Mouse (Mus musculus) WW6 (cell line): ENCODE data around the gene Kcnma1.

ENCODE experiments used
- DNase-seq: peaks from one replicate; pipeline ENCODE4 v3.0.0-alpha.2; 2013; ENCODE audit warnings: low read depth, low spot score

The Kcnma1 gene

GRCm38 (mm10) chr14:23529720-23530119, 484.6 kb downstream of the Kcnma1 start:
- DNase-seq: peak; percentile 18

GRCm38 (mm10) chr14:23529229-23529628, 485.1 kb downstream of the Kcnma1 start:
- no peak for DNase-seq

GRCm38 (mm10) chr14:23525910-23526309, 488.4 kb downstream of the Kcnma1 start:
- no peak for DNase-seq

- DNase-seq: no peak
Measured at GRCm38 (mm10) chr14:23523825-23524491, 490.3 kb downstream of the Kcnma1 start.

- no peak for DNase-seq
Measured at GRCm38 (mm10) chr14:23522606-23523159, 491.6 kb downstream of the Kcnma1 start.

- no peak for DNase-seq
Measured at GRCm38 (mm10) chr14:23521080-23521684, 493.1 kb downstream of the Kcnma1 start.

- DNase-seq: no peak
Measured at GRCm38 (mm10) chr14:23517374-23517773, 496.9 kb downstream of the Kcnma1 start.

GRCm38 (mm10) chr14:23509792-23510191, 504.5 kb downstream of the Kcnma1 start:
- no peak for DNase-seq

GRCm38 (mm10) chr14:23502236-23502790, 512.0 kb downstream of the Kcnma1 start:
- DNase-seq: no peak

GRCm38 (mm10) chr14:23496801-23497200, 517.5 kb downstream of the Kcnma1 start:
- no peak for DNase-seq

- DNase-seq: no peak
Measured at GRCm38 (mm10) chr14:23496236-23496740, 518.0 kb downstream of the Kcnma1 start.

GRCm38 (mm10) chr14:23494496-23494800, 519.8 kb downstream of the Kcnma1 start:
- DNase-seq: no peak

- DNase-seq: no peak
Measured at GRCm38 (mm10) chr14:23493750-23494495, 520.4 kb downstream of the Kcnma1 start.

GRCm38 (mm10) chr14:23492581-23493360, 521.5 kb downstream of the Kcnma1 start:
- no peak for DNase-seq

GRCm38 (mm10) chr14:23491359-23491758, 522.9 kb downstream of the Kcnma1 start:
- DNase-seq: no peak

- no peak for DNase-seq
Measured at GRCm38 (mm10) chr14:23486687-23487086, 527.6 kb downstream of the Kcnma1 start.

GRCm38 (mm10) chr14:23485802-23486500, 528.3 kb downstream of the Kcnma1 start:
- DNase-seq: no peak

- no peak for DNase-seq
Measured at GRCm38 (mm10) chr14:23475129-23475528, 539.2 kb downstream of the Kcnma1 start.

- DNase-seq: no peak
Measured at GRCm38 (mm10) chr14:23470071-23470470, 544.2 kb downstream of the Kcnma1 start.

GRCm38 (mm10) chr14:23465135-23465534, 549.2 kb downstream of the Kcnma1 start:
- no peak for DNase-seq

GRCm38 (mm10) chr14:23458560-23458959, 555.7 kb downstream of the Kcnma1 start:
- no peak for DNase-seq
